Mouse (Mus musculus) stomach, postnatal 0 days (tissue): Measurements from ENCODE around the gene Cacna1a. TPM values are rescaled to one million over a fixed set of nuclear protein-coding genes. Genes with fewer than 3 reads are reported as not detected.

Experiments
- ATAC-seq: fragments of 200-750 bp; cut with Nextera tagmentation; 2 replicates; pipeline ENCODE4 v1.8.0; 2017; ENCODE audit not compliant: low FRiP score, low TSS enrichment
- DNase-seq: peaks from one replicate; pipeline ENCODE4 v3.0.0-alpha.2; 2016; ENCODE audit warnings: low spot score
- H3K27ac ChIP-seq: fragments of 300-500 bp; sonication (generic); replicated peaks from 2 replicates; pipeline ENCODE4 v1.5.1; 2014; ENCODE audit warnings: mild to moderate bottlenecking, control low read depth
- H3K27me3 ChIP-seq: fragments of 300-500 bp; sonication (generic); 2 replicates; pipeline ENCODE4 v1.6.1; 2014; ENCODE audit warnings: low read length; ENCODE audit not compliant: control insufficient read depth, insufficient read depth
- H3K36me3 ChIP-seq: fragments of 300-500 bp; sonication (generic); 2 replicates; pipeline ENCODE4 v1.6.1; 2014; ENCODE audit warnings: low read length, mixed read lengths; ENCODE audit not compliant: control insufficient read depth, insufficient read depth
- H3K4me1 ChIP-seq: fragments of 300-500 bp; sonication (generic); replicated peaks from 2 replicates; pipeline ENCODE4 v1.6.1; 2014; ENCODE audit warnings: antibody characterized with exemption; ENCODE audit not compliant: control insufficient read depth, insufficient read depth
- H3K4me2 ChIP-seq: fragments of 300-500 bp; sonication (generic); replicated peaks from 2 replicates; pipeline ENCODE4 v1.6.1; 2014; ENCODE audit warnings: low read depth, mild to moderate bottlenecking, control low read depth, moderate library complexity
- H3K4me3 ChIP-seq: fragments of 300-500 bp; sonication (generic); 2 replicates; pipeline ENCODE4 v1.5.1; 2014; ENCODE audit warnings: low read depth, low read length, control low read depth
- H3K9ac ChIP-seq: fragments of 300-500 bp; sonication (generic); 2 replicates; pipeline ENCODE4 v1.6.1; 2014; ENCODE audit warnings: mild to moderate bottlenecking, low read length, control low read depth, mixed read lengths
- H3K9me3 ChIP-seq: fragments of 300-500 bp; sonication (generic); 2 replicates; pipeline ENCODE4 v1.6.1; 2016; ENCODE audit warnings: low read length; ENCODE audit not compliant: control insufficient read depth
- CTCF ChIP-seq: IDR thresholded peaks from 2 replicates; pipeline ENCODE4 v1.5.1; 2016; ENCODE audit warnings: antibody characterized with exemption, low read depth, mild to moderate bottlenecking, moderate library complexity
- EP300 ChIP-seq: optimal IDR thresholded peaks from 2 replicates; pipeline ENCODE3; 2016; ENCODE audit warnings: antibody characterized with exemption
- WGBS: fragments of 180-500 bp; shearing (Covaris S2); extraction: QIAGEN DNeasy Blood & Tissue Kit; methylation state at CpG from one replicate; pipeline ENCODE4 v1.1.7; 2014; 5-methylcytosine and 5-hydroxymethylcytosine counted together
- polyA plus RNA-seq: library from polyadenylated mRNA; unstranded; fragments of >200 nt; fragmentation: Nextera tagmentation; extraction: Ambion mirVana; gene quantifications from 2 replicates; pipeline ENCODE4 v1.2.1, GENCODE M21; 2015

Cacna1a gene
- polyA plus RNA-seq, 1 experiment from 2014 or later: 2.9 TPM

GRCm38 (mm10) chr8:84656191-84656525 lies 267.9 kb downstream of the Cacna1a start:
- DNase-seq: peak; percentile 50
- H3K36me3 ChIP-seq: no peaks in the 10 kb centered on the region
- H3K4me1 ChIP-seq: peaks cover 7% of the 10 kb centered on the region
- no peaks in the 10 kb centered on the region for H3K9me3 ChIP-seq
- ATAC-seq: no peak
- TF ChIP-seq EP300: no peak
- no peak for TF ChIP-seq CTCF
- peak overlapping the region; percentile 38 for H3K4me3 ChIP-seq
- peak overlapping the region; percentile 97 for H3K27ac ChIP-seq
- no peaks in the 10 kb centered on the region for H3K27me3 ChIP-seq
- WGBS: 3% methylated on average over 10 of the region's 10 CpGs
- peak overlapping the region; percentile 74 for H3K9ac ChIP-seq
- peak overlapping the region; percentile 73 for H3K4me2 ChIP-seq

GRCm38 (mm10) chr8:84656641-84657126 lies 268.4 kb downstream of the Cacna1a start:
- WGBS: 0% methylated on average over 23 of the region's 23 CpGs
- peak overlapping the region; percentile 73 for H3K4me2 ChIP-seq
- peak overlapping the region; percentile 74 for H3K9ac ChIP-seq
- ATAC-seq (peak; percentile 80), DNase-seq (peak; percentile 94)
- no peaks in the 10 kb centered on the region for H3K27me3 ChIP-seq
- H3K4me1 ChIP-seq: peaks cover 7% of the 10 kb centered on the region
- H3K27ac ChIP-seq: peak overlapping the region; percentile 97
- no peaks in the 10 kb centered on the region for H3K9me3 ChIP-seq
- H3K36me3 ChIP-seq: no peaks in the 10 kb centered on the region
- peak overlapping the region; percentile 38 for H3K4me3 ChIP-seq
- TF ChIP-seq EP300 (peak; percentile 52), CTCF (peak; percentile 9; the same call in 1 of the 2 replicates)

- H3K27me3 ChIP-seq: no peaks in the 10 kb centered on the region
- H3K36me3 ChIP-seq: no peaks in the 10 kb centered on the region
- DNase-seq (no peak), ATAC-seq (no peak)
- H3K4me2 ChIP-seq: peak overlapping the region; percentile 73
- peaks cover 7% of the 10 kb centered on the region for H3K4me1 ChIP-seq
- peak overlapping the region; percentile 38; the same call in 1 of the 2 replicates for H3K4me3 ChIP-seq
- no peaks in the 10 kb centered on the region for H3K9me3 ChIP-seq
- TF ChIP-seq CTCF (no peak), EP300 (no peak)
- H3K9ac ChIP-seq: peak overlapping the region; percentile 74; the same call in 1 of the 2 replicates
- H3K27ac ChIP-seq: peak overlapping the region; percentile 97
Observed at GRCm38 (mm10) chr8:84657203-84657602, 269.0 kb downstream of the Cacna1a start.

- Histone ChIP-seq H3K27ac (peak overlapping the region; percentile 97), H3K4me3 (no peak overlapping the region), H3K27me3 (no peaks in the 10 kb centered on the region), H3K9ac (no peak overlapping the region), H3K4me1 (peaks cover 7% of the 10 kb centered on the region), H3K36me3 (no peaks in the 10 kb centered on the region), H3K4me2 (no peak overlapping the region), H3K9me3 (no peaks in the 10 kb centered on the region)
- ATAC-seq (no peak), DNase-seq (peak; percentile 79)
- no peak for TF ChIP-seq EP300
- TF ChIP-seq CTCF: no peak
- WGBS: 43% methylated on average over 4 of the region's 4 CpGs
Observed at GRCm38 (mm10) chr8:84657680-84658079, 269.4 kb downstream of the Cacna1a start.

- Histone ChIP-seq H3K4me1 (peaks cover 7% of the 10 kb centered on the region), H3K9ac (no peak overlapping the region), H3K4me3 (no peak overlapping the region), H3K27ac (peak overlapping the region; percentile 98), H3K4me2 (no peak overlapping the region), H3K27me3 (no peaks in the 10 kb centered on the region), H3K9me3 (no peaks in the 10 kb centered on the region), H3K36me3 (no peaks in the 10 kb centered on the region)
- ATAC-seq (no peak), DNase-seq (no peak)
- WGBS: 65% methylated on average over 1 of the region's 1 CpGs
- TF ChIP-seq EP300: no peak
- TF ChIP-seq CTCF: no peak
Observed at GRCm38 (mm10) chr8:84658951-84659350, 270.7 kb downstream of the Cacna1a start.

- peak overlapping the region; percentile 82 for H3K4me3 ChIP-seq
- H3K4me2 ChIP-seq: peak overlapping the region; percentile 78
- no peaks in the 10 kb centered on the region for H3K36me3 ChIP-seq
- TF ChIP-seq EP300 (no peak), CTCF (no peak; the same call in 1 of the 2 replicates)
- H3K9me3 ChIP-seq: no peaks in the 10 kb centered on the region
- H3K9ac ChIP-seq: peak overlapping the region; percentile 96
- DNase-seq (peak; percentile 88), ATAC-seq (peak; percentile 27)
- H3K27me3 ChIP-seq: no peaks in the 10 kb centered on the region
- H3K27ac ChIP-seq: peak overlapping the region; percentile 98
- H3K4me1 ChIP-seq: peaks cover 7% of the 10 kb centered on the region
- 4% methylated on average over 33 of the region's 33 CpGs for WGBS
Observed at GRCm38 (mm10) chr8:84659936-84660818, 271.9 kb downstream of the Cacna1a start.
